Mouse (Mus musculus) CD4-positive helper T cell, adult 2 months (primary cell): ENCODE measurements around the gene Gm10447.
"Not testable (repeated sequence)": the region's sequence is repeated elsewhere in the genome, so short reads cannot be mapped to it uniquely, and the experiment has no call there.

ENCODE experiments used
- DNase-seq: peaks from one replicate; pipeline ENCODE4 v3.0.0-alpha.2; 2012; ENCODE audit warnings: low read depth, missing footprints, low spot score

Gm10447 gene

DNA sequence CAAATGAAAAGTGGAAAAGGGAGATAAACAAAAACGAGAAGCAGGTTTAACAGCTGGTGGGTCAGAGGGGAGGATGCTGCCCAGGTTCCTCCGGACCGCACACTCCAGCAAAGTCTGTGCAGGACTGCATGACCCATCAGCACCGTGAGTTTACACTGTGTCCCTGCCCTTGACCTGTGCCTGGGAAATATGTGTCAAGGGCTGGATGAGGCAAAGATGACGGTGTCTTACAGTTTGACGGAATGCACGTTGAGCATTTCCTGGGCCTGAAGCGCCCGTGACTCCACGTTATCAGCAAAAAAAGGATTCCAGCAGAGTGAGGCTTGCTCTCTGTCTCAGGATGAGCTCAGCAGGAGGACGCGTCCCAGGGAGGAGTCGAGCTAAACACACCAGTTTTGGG lies 11.3 kb downstream of the Gm10447 start:
- DNase-seq = no peak

DNA sequence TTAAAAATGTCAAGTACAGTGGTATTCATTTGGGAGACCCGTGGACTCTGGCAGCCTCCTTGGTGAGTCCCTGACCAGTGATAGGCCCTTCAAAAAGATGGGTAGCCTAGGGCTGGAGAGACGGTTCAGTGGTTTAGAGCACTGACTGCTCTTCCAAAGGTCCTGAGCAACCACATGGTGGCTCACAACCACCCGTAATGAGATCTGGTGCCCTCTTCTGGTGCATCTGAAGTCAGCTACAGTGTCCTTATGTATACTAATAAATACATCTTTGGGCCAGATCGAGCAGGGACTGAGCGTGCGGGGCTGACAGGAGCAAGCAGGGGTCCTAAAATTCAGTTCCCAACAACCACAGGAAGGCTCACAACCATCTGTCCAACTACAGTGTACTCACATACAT lies 13.0 kb downstream of the Gm10447 start:
- DNase-seq = peak; percentile 51

DNA sequence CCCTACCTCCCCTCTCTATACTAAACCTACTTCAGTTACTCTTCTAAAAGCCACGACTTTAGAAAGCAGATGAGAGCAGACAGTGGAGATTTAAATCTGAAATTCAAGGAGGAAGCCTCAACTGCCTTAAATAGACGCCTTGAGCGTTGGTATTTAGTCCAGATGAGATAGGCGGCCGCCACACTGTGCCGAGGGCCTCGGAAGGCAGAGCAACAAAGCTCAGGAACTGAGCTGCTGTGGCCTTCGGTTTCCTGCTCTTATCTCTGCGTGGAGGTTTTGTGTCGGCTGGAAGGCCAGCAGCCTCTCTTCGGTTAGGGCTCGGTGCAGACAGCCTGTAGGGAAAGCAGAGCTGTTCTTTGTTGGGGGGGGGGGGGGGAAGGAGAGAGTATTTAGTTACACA lies 15.0 kb downstream of the Gm10447 start:
- DNase-seq = peak; percentile 60

DNA sequence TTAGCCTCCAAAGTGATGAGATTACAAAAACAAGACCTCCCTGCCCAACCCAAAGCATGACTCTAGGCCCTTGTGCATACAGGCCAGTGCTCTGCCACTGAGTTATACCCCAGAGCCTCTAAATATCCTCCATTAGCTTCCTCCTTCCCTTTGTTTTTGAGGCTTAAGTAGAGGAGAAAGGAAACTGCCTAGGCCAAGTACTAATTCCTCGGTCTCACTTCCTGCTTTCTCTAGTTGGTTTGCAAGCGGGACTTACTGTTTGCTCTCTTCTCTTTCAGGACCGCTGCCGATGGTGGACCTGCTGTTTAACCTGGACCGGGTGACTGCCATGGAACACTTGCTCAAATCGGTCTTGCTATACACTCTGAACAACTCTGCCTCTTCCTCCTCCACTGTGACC lies 20.6 kb downstream of the Gm10447 start:
- DNase-seq = no peak

DNA sequence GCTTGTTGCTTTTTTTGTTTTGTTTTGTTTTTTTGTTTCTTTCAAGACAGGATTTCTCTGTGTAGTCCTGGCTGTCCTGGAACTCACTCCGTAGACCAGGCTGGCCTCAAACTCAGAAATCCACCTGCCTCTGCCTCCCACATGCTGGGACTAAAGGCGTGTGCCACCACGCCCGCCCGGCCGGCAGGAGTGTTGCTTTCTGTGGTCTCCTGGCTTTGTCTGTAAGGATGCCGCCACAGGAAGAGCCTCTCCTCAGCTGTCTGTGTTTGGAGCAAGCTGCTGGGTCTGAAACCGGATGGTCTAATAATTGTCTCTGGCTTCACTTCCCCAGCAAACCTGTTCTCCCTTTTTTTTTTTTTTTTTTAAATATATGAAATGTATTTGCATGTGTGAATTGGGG lies 21.4 kb downstream of the Gm10447 start:
- no peak for DNase-seq

DNA sequence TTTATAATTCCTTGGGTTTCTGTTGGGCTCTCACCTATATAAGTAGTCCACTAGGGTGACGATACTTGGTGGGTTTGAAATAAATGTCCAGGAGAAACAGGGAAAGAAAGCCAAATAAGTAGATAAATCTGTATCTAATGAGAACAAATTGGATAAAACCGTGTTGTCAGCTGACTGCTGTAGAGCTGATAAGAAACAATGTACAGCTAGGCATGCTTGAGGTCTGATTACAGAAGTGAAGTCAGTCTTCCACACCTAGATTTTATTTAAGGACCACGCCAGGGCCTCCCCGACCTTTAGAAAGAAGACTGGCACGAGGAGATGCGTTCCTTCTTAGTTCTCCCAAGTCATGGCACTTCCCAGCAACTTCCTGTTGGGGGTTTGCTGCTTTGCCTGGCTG lies 23.9 kb downstream of the Gm10447 start:
- DNase-seq = no peak

DNA sequence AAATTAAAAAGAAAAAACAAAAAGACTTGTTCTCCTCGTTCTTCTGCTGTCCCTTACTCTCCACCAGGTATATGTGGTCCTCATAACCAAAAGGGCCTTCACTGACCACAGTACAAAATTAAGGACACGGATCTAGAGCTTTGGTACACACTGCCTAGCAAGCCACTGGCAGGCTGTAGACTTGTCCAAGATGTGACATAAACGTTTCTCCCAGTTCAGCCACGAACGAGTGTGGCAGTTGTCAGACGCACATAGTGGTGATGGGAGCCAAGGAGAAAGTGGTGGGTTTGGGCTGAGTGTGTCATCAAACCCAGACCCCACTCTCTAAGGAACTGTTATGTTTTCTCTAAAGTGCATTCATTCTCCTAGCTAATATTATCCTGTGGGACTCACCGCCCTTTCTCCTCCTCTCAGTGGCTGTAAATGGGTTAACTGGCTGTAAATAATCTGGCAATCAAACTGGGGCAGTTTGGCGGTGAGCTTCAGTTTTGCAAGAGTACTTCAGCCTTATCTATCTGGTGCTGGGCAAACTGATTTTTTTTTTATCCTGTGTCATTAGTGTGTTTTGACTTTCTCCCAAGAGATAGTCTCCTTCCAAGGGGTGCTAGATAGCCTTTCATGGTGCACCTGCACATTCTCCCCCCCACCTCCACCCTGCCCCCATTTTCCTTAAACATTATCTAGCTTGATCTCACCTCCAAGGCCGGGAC lies 25.4 kb downstream of the Gm10447 start:
- DNase-seq = no peak

DNA sequence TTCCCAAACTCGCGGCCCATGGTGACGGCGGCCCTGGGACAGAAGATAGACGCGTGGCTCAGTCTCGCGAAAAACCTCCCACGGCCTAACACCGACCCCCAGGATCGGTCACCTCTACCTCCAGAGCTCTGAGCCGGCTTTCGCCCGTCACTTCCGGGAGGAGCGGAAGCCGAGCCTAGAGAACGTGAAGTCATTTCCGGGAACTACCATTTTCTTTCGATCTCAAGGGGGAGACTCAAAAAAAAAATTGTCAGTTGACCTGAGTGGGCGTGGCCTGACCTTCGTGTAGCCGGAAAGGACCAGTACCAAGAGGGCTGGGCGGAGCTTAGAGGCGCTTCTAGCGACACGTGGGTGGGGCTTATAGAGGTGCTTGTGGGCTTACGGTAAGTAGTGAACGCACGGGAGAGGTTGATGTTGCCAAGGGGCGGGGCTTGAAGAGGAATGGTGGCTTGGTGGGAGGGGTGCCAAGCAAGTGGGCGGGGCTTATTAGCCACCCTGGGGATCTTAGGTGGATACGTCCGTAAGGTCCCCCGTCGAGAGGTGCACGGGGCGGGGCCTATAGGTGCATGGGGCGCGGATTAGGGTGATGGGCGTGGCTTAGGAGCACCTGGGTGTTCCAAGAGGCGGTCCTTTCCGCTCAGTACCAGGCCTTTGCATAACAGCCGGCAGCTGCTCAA lies 26.1 kb downstream of the Gm10447 start, which contains the start of the genes Uqcrq and Gdf9:
Uqcrq (minus strand) TSS at position 162 of the 677 bp plus-strand sequence.
Gdf9 (plus strand) TSS at position 354 of the 677 bp plus-strand sequence.
- peak; percentile 100 for DNase-seq

DNA sequence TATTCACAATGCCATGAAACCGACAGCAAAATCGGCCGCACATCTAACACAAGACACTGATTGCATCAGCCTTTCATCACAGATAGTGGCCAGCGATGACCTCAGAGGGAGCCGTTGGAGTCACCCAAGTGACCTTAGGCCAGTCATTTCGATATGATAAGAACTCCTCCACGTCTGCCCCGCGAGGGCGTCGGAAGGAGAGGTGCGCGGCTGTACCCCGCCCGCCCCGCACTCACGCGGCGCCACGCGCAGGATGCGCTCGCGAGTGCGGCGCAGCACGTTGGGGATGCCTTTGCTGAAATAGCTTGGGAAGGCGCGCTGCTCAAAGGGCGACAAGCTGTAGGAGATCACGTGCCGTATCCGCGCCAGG lies 26.6 kb downstream of the Gm10447 start:
- DNase-seq = no peak

DNA sequence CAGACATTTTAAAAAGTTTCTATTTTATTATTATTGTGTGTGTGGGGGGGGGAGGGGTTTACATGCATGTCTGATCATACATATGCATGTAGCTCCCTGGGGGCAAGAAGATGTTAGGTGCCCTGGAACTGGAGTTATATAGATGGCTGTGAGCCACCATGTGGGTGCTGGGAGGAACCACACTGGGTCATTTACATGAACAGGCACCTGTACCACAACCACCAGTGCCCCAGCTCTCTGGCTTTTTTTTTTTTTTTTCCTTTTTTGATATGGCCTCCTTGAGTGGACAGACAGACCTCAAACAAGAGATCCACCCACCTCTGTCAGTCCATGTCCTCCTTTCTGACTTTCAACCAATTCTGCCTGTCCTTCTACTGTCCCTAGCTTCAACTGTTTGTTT lies 27.7 kb downstream of the Gm10447 start:
- no peak for DNase-seq

DNA sequence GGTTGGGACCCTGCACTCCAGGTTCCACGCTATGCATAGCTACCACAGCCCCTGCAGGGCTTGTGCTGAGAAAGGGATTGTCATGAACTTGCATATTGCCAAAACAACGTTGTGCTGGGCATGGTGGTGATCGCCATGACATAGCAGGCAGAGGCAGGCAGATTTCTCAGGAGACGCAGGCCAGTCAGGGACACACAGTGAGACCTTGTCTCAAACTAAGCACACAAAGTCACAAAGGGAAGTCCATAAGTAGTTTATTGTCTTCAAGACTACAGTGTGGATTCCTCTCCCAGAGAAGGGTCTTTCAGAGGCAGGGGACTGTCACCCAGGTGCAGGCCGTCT lies 28.2 kb downstream of the Gm10447 start:
- no peak for DNase-seq

DNA sequence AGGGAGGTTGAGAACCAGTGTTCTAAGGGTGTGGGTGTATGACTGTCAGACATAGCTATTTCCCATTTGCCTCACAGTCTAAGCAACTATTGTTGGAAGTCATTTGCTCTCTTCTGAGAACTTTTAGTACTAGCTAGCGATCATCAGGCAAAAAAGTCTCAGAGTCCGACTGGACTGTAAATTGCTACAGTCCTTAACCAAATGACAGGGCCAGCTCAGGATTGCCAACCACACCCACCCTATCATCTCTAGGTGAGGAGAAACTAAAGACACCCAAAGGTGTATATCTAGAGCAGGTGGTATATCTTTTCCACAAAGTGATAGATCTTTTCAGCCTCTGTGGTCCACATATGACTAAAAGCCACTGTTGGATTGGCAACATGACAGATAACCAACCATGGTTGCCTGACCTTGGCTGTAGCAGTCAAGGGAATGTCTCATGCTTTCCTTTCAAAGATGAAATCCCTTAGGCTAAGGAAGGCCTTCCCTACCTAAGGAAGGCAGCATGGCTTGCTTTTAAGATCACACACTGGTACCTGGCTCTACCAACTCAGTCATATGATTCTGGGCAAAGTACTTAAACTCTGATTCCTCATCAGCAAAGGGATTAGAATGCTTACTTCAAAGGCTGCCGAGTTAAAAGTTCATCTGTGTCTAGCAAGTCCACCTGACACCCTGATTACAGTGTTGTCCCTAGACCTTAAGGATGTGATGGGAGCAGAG lies 28.8 kb downstream of the Gm10447 start:
- DNase-seq = no peak

DNA sequence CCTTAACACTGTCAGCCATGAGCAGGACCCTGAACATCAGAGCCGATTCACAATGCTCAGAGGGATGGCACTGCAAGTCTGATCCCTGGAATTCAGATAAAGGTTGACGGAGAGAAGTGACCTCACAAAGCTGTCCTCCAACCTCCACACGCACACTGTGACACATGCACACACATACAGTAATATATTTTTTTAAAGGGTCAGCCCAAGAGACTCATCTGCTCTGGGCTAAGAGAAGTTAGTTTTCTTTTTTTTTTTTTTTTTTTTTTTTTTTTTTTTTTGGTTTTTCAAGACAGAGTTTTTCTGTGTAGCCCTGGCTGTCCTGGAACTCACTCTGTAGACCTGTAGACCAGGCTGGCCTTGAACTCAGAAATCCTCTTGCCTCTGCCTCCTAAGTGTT lies 30.0 kb downstream of the Gm10447 start:
- not testable (repeated sequence) for DNase-seq

DNA sequence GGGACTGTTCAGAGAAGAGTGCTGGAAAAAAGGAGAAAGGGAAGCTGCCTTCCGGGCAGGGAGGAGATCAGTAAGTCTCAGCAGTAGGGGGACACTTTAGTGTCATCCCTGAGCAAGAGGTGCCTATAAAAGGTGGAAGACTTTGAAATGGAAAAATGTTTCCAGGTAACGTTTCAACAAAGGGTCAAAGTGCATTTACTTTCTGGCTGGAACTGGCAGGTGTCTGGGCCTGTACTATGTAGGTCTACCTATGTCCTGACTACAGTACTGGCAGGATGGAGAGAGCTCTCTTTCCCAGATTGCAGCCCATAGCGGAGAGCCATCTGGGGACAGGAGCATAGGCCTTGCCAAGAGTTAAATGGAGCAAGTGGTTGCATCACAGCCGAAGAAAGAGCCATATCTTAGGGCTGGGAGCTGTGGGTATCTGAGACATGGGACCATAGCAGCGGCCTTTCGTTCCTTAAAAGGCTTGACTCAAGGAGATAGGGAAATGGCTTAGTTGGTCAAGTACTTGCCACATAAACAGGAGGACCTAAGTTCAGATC lies 31.1 kb downstream of the Gm10447 start:
- DNase-seq = no peak

DNA sequence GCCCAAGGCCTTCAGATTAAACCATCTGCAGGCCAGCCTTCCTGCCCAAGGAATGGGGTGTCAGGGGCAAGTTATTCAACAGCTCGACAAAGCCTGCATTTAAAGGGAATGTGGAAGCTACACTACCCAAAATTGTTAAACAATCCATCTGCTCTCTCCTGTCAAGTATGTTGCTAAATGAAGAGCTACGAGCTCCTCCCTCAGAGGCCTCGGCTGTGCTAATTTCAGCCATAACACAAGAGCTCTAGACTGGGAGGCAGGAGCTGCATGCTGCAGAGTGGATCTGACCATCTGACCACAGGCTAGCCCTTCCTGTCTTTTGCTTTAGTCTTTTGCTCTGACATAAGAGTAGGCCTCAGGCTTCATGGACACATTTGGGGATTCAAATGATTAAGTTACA lies 31.7 kb downstream of the Gm10447 start:
- no peak for DNase-seq

DNA sequence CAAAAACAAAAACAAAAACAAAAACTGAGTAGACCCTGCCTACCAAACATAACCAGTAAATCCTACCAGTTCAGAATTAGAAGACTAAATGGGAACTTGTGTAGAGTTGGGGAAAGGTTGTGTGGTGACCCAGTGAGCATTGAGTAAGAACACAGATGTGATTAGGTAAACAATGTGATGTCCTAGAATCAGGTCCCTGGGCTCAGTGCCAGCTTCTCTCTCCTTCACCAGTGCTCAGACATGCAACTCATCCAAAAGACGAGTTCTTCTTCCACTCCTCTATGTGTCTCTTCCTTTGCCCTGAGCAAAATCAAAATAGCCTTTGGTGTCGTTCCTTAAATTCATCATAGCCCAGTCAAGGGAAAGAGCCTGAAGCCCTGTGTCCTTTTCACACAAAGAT lies 32.1 kb downstream of the Gm10447 start:
- no peak for DNase-seq

DNA sequence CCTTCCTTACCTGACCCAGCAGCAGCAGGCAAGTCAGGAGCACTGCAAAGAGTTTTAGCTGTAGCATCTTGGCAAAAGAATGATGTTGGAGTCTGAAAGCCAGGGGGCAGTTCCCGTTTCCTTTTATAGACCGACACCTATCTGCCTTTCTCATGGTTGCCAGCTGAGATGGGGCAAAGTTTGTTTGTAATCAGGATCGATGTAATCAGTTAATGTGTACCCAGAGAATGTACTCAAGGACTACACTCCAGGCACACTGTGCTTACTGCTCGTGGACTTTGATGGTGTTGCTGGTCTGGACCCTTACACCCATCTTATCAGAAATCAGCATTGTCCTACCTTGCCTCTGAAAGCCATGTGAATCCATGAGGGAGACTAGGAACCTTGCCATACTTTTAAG lies 33.9 kb downstream of the Gm10447 start, which contains the start of gene Leap2:
Leap2 (minus strand) TSS at position 135 of the 400 bp plus-strand sequence.
- no peak for DNase-seq

DNA sequence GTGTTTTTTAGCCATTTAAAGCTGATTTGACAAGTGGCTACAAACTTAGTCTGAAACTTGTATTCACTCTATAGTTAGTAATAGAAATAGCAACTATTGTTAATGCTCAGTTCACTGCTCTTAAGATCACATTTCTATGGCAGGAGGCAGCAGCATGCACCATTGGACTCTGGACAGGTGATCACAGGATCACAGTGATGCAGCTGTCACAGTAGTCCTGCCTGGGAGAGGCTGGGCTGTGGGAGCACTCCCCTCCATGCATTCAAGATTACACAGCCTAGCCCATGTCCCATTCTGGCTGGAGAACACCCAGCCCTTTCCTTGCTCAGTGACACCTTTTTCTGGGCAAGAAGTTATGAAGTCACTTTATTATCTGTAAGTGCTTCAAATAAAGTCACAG lies 38.9 kb downstream of the Gm10447 start:
- no peak for DNase-seq

DNA sequence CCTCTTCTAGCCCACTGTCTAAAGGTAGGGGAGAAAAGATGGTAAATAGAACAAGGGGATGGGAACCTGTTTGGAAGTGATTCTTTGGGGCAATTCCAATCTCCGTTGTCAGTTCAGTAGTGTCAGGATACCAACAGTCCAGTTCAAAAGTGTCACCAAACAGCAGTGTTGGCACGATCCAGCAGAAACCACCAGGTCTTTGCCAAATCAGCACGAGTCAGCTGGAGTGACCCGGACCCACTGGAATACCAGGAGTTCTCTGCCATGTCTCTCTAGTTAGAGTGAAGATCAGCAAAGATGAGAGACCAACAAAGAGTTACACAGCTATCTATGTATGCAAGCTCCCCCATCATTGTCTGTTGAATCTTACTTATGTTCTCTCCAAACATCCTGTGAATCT lies 43.0 kb downstream of the Gm10447 start:
- DNase-seq = no peak

DNA sequence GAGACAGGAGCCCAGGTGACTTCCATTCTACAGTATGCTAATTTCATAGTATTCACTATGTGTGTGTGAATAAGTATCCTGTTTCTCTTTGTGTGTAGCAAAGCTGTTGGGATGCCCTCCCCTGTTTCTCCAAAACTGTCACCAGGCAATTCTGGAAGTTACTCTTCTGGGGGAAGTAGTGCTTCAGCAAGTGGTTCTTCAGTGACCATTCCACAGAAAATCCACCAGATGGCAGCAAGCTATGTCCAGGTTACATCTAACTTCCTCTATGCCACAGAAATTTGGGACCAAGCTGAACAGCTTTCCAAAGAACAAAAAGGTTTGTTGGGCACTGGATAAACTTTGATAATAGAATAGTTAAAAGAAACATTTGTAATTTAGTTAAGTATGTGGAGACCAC lies 45.2 kb downstream of the Gm10447 start:
- no peak for DNase-seq
